22 mouse cellular contexts compared by ENCODE assay signal in genomic region chr5:127429124-127429523, GRCm38 (mm10).
DNase-seq lines count a peak whose midpoint lies in the region; ATAC-seq and TF ChIP-seq lines count a peak whose summit lies in the region.
"Had no signal": no experiment of that assay in that cellular context is flagged by ENCODE, and none has a peak within 500 bp of the region (broad histone marks: within the 10 kb centered on the region; RNA-seq: fewer than 3 reads in every experiment).

No protein-coding gene starts in this region.

- peak; percentile 38 for DNase-seq in hindbrain, embryonic 14.5 days (ENCODE audit: low spot score)
- no peak for DNase-seq in hindbrain, embryonic 10.5 days (ENCODE audit: low spot score)
- peak; percentile 23 for DNase-seq in neural tube, embryonic 11.5 days (ENCODE audit: low spot score)
- DNase-seq in midbrain, postnatal 0 days (ENCODE audit: low spot score): peak; percentile 32
- DNase-seq: adrenal gland, postnatal 25 days; B cell, adult 2 months; cerebellum, adult 18-20 months; cerebellum, postnatal 10 days; heart, postnatal 10 days; kidney, adult 9 months; kidney, postnatal 10 days; layer of hippocampus, postnatal 36 days; left cerebral cortex, postnatal 4 days; liver, postnatal 0 days; lung, postnatal 36 days; right cerebral cortex, postnatal 4 days had no signal

- no peak for TF ChIP-seq CTCF in midbrain, postnatal 0 days (IDR thresholded peaks at IDR 0.05)

- no peaks in the 10 kb centered on the region for H3K27me3 ChIP-seq in hindbrain, embryonic 14.5 days (ENCODE audit: control insufficient read depth, insufficient read depth, low read length)
- no peaks in the 10 kb centered on the region for H3K27me3 ChIP-seq in hindbrain, embryonic 10.5 days (ENCODE audit: insufficient read depth, poor library complexity, severe bottlenecking)
- H3K27me3 ChIP-seq in neural tube, embryonic 11.5 days (ENCODE audit: control insufficient read depth, insufficient read depth, low read length): no peaks in the 10 kb centered on the region
- no peaks in the 10 kb centered on the region for H3K27me3 ChIP-seq in neural tube, embryonic 15.5 days (replicated peaks)
- no peaks in the 10 kb centered on the region for H3K27me3 ChIP-seq in midbrain, postnatal 0 days (ENCODE audit: insufficient read depth, low read length)
- no peaks in the 10 kb centered on the region for H3K27me3 ChIP-seq in intestine, embryonic 16.5 days (replicated peaks; ENCODE audit: control insufficient read depth, insufficient read depth, low read length)
- H3K27me3 ChIP-seq: embryonic facial prominence, embryonic 15.5 days; heart, embryonic 13.5 days; liver, embryonic 12.5 days had no signal

- ATAC-seq in hindbrain, embryonic 14.5 days (ENCODE audit: low FRiP score): no peak
- ATAC-seq in neural tube, embryonic 11.5 days (ENCODE audit: insufficient read depth, low FRiP score, low TSS enrichment): no peak
- ATAC-seq in neural tube, embryonic 15.5 days (ENCODE audit: low FRiP score): no peak
- ATAC-seq in midbrain, postnatal 0 days (ENCODE audit: low FRiP score): no peak
- no peak for ATAC-seq in intestine, embryonic 16.5 days
- ATAC-seq: intestine, postnatal 0 days; liver, embryonic 12.5 days; liver, postnatal 0 days had no signal

- H3K4me3 ChIP-seq in hindbrain, embryonic 14.5 days (replicated peaks; ENCODE audit: low read length): no peak overlapping the region
- no peak overlapping the region for H3K4me3 ChIP-seq in hindbrain, embryonic 10.5 days
- H3K4me3 ChIP-seq in neural tube, embryonic 11.5 days (ENCODE audit: low read depth, low read length): no peak overlapping the region
- H3K4me3 ChIP-seq in neural tube, embryonic 15.5 days (replicated peaks): no peak overlapping the region
- H3K4me3 ChIP-seq in midbrain, postnatal 0 days (ENCODE audit: low read depth, low read length): no peak overlapping the region
- H3K4me3 ChIP-seq in intestine, embryonic 16.5 days (ENCODE audit: low read length): no peak overlapping the region
- H3K4me3 ChIP-seq: embryonic facial prominence, embryonic 15.5 days; heart, embryonic 13.5 days; liver, embryonic 12.5 days had no signal

- no peak overlapping the region for H3K27ac ChIP-seq in hindbrain, embryonic 14.5 days
- no peak overlapping the region for H3K27ac ChIP-seq in hindbrain, embryonic 10.5 days
- H3K27ac ChIP-seq in neural tube, embryonic 11.5 days (ENCODE audit: low read depth, low read length): no peak overlapping the region
- H3K27ac ChIP-seq in neural tube, embryonic 15.5 days (replicated peaks): no peak overlapping the region
- H3K27ac ChIP-seq in midbrain, postnatal 0 days (ENCODE audit: low read depth, low read length): no peak overlapping the region
- H3K27ac ChIP-seq in intestine, embryonic 16.5 days (ENCODE audit: low read length): no peak overlapping the region
- H3K27ac ChIP-seq: embryonic facial prominence, embryonic 15.5 days; heart, embryonic 13.5 days; liver, embryonic 12.5 days had no signal

- H3K9me3 ChIP-seq in hindbrain, embryonic 14.5 days (ENCODE audit: control insufficient read depth, low read length): no peaks in the 10 kb centered on the region
- H3K9me3 ChIP-seq in hindbrain, embryonic 10.5 days: no peaks in the 10 kb centered on the region
- no peaks in the 10 kb centered on the region for H3K9me3 ChIP-seq in neural tube, embryonic 11.5 days (ENCODE audit: control insufficient read depth, low read length)
- H3K9me3 ChIP-seq in neural tube, embryonic 15.5 days (replicated peaks): no peaks in the 10 kb centered on the region
- H3K9me3 ChIP-seq in midbrain, postnatal 0 days (ENCODE audit: low read length): no peaks in the 10 kb centered on the region
- H3K9me3 ChIP-seq in intestine, embryonic 16.5 days (ENCODE audit: control insufficient read depth, low read length): no peaks in the 10 kb centered on the region
- H3K9me3 ChIP-seq: embryonic facial prominence, embryonic 15.5 days; heart, embryonic 13.5 days had no signal

- WGBS in hindbrain, embryonic 14.5 days: 24% methylated on average over 10 of the region's 10 CpGs
- WGBS in hindbrain, embryonic 10.5 days: 70% methylated on average over 10 of the region's 10 CpGs
- 46% methylated on average over 10 of the region's 10 CpGs for WGBS in neural tube, embryonic 11.5 days
- WGBS in neural tube, embryonic 15.5 days: 14% methylated on average over 10 of the region's 10 CpGs
- WGBS in midbrain, postnatal 0 days: 45% methylated on average over 10 of the region's 10 CpGs
- 60% methylated on average over 10 of the region's 10 CpGs for WGBS in intestine, embryonic 16.5 days

- H3K36me3 ChIP-seq in hindbrain, embryonic 14.5 days (replicated peaks; ENCODE audit: control insufficient read depth, insufficient read depth): no peaks in the 10 kb centered on the region
- no peaks in the 10 kb centered on the region for H3K36me3 ChIP-seq in hindbrain, embryonic 10.5 days
- no peaks in the 10 kb centered on the region for H3K36me3 ChIP-seq in neural tube, embryonic 11.5 days (ENCODE audit: control insufficient read depth, insufficient read depth, low read length)
- H3K36me3 ChIP-seq in neural tube, embryonic 15.5 days: no peaks in the 10 kb centered on the region
- H3K36me3 ChIP-seq in midbrain, postnatal 0 days (ENCODE audit: insufficient read depth, low read length): no peaks in the 10 kb centered on the region
- H3K36me3 ChIP-seq in intestine, embryonic 16.5 days (ENCODE audit: control insufficient read depth, insufficient read depth, low read length): no peaks in the 10 kb centered on the region
- H3K36me3 ChIP-seq: embryonic facial prominence, embryonic 15.5 days; heart, embryonic 13.5 days; liver, embryonic 12.5 days had no signal

- no peaks in the 10 kb centered on the region for H3K4me1 ChIP-seq in hindbrain, embryonic 14.5 days (replicated peaks; ENCODE audit: control insufficient read depth, insufficient read depth, low read length)
- H3K4me1 ChIP-seq in hindbrain, embryonic 10.5 days (replicated peaks): no peaks in the 10 kb centered on the region
- H3K4me1 ChIP-seq in neural tube, embryonic 11.5 days (ENCODE audit: control insufficient read depth, insufficient read depth, low read length): no peaks in the 10 kb centered on the region
- H3K4me1 ChIP-seq in neural tube, embryonic 15.5 days: no peaks in the 10 kb centered on the region
- no peaks in the 10 kb centered on the region for H3K4me1 ChIP-seq in midbrain, postnatal 0 days (ENCODE audit: insufficient read depth, low read length)
- no peaks in the 10 kb centered on the region for H3K4me1 ChIP-seq in intestine, embryonic 16.5 days (ENCODE audit: control insufficient read depth, insufficient read depth, low read length)
- H3K4me1 ChIP-seq: embryonic facial prominence, embryonic 15.5 days; heart, embryonic 13.5 days; liver, embryonic 12.5 days had no signal

- no peak overlapping the region for H3K4me2 ChIP-seq in hindbrain, embryonic 14.5 days (replicated peaks)
- H3K4me2 ChIP-seq in neural tube, embryonic 11.5 days (ENCODE audit: low read depth): no peak overlapping the region
- no peak overlapping the region for H3K4me2 ChIP-seq in neural tube, embryonic 15.5 days
- H3K4me2 ChIP-seq in midbrain, postnatal 0 days (ENCODE audit: low read depth, low read length, poor library complexity, severe bottlenecking): no peak overlapping the region
- H3K4me2 ChIP-seq in intestine, embryonic 16.5 days (ENCODE audit: low read depth, low read length): no peak overlapping the region
- H3K4me2 ChIP-seq: embryonic facial prominence, embryonic 15.5 days; heart, embryonic 13.5 days; liver, embryonic 12.5 days had no signal

- no peak overlapping the region for H3K9ac ChIP-seq in hindbrain, embryonic 14.5 days
- H3K9ac ChIP-seq in neural tube, embryonic 11.5 days (ENCODE audit: low read length): no peak overlapping the region
- H3K9ac ChIP-seq in neural tube, embryonic 15.5 days (replicated peaks): no peak overlapping the region
- H3K9ac ChIP-seq in midbrain, postnatal 0 days (replicated peaks; ENCODE audit: low read length, poor library complexity, severe bottlenecking): no peak overlapping the region
- no peak overlapping the region for H3K9ac ChIP-seq in intestine, embryonic 16.5 days (ENCODE audit: low read depth, low read length)
- H3K9ac ChIP-seq: embryonic facial prominence, embryonic 15.5 days; heart, embryonic 13.5 days; liver, embryonic 12.5 days; liver, postnatal 0 days had no signal
